Comparison of ENCODE assay signal across 10 mouse cellular contexts in genomic region chr3:137680923-137681322, GRCm38 (mm10). TPM values are rescaled to one million over a fixed set of nuclear protein-coding genes. Genes with fewer than 3 reads are reported as not detected.
DNase-seq lines count a peak whose midpoint lies in the region; ATAC-seq and TF ChIP-seq lines count a peak whose summit lies in the region.
"Had no signal": no experiment of that assay in that cellular context is flagged by ENCODE, and none has a peak within 500 bp of the region (broad histone marks: within the 10 kb centered on the region; RNA-seq: fewer than 3 reads in every experiment).

No protein-coding gene starts in this region.

- H3K9me3 ChIP-seq in heart, embryonic 10.5 days, result no peaks in the 10 kb centered on the region
- H3K9me3 ChIP-seq in intestine, embryonic 16.5 days (ENCODE audit: control insufficient read depth, low read length), result no peaks in the 10 kb centered on the region
- H3K9me3 ChIP-seq in lung, embryonic 14.5 days (ENCODE audit: low read depth, low read length), result no peaks in the 10 kb centered on the region

- H3K27ac ChIP-seq in heart, embryonic 10.5 days, result no peak overlapping the region
- H3K27ac ChIP-seq in intestine, embryonic 16.5 days (ENCODE audit: low read length), result no peak overlapping the region
- no peak overlapping the region for H3K27ac ChIP-seq in lung, embryonic 14.5 days (ENCODE audit: low read depth)
- H3K27ac ChIP-seq: macrophage had no signal

- no peak for TF ChIP-seq CTCF in lung, embryonic 14.5 days (IDR thresholded peaks at IDR 0.05; ENCODE audit: low read depth)

- H3K4me1 ChIP-seq in heart, embryonic 10.5 days, result 0 out of 2 replicates have a peak, but pooled peaks cover 5% of the 10 kb centered on the region
- peaks cover 3% of the 10 kb centered on the region; the same call in 1 of the 2 replicates for H3K4me1 ChIP-seq in intestine, embryonic 16.5 days (ENCODE audit: control insufficient read depth, insufficient read depth, low read length)
- 0 out of 2 replicates have a peak, but pooled peaks cover 3% of the 10 kb centered on the region for H3K4me1 ChIP-seq in lung, embryonic 14.5 days (ENCODE audit: insufficient read depth)

- peak; percentile 91 for ATAC-seq in intestine, embryonic 16.5 days
- ATAC-seq in lung, embryonic 14.5 days (ENCODE audit: insufficient read depth), result peak; percentile 98

- WGBS in heart, embryonic 10.5 days, result 13% methylated on average over 3 of the region's 3 CpGs
- WGBS in intestine, embryonic 16.5 days, result 9% methylated on average over 3 of the region's 3 CpGs
- 2% methylated on average over 3 of the region's 3 CpGs for WGBS in lung, embryonic 14.5 days

- intact Hi-C loops in gastrocnemius, postnatal 14 days (cut with DNase I; ENCODE audit: low total_unique reads), result no loop called here

- H3K36me3 ChIP-seq in heart, embryonic 10.5 days, result no peaks in the 10 kb centered on the region
- H3K36me3 ChIP-seq in intestine, embryonic 16.5 days (ENCODE audit: control insufficient read depth, insufficient read depth, low read length), result no peaks in the 10 kb centered on the region
- no peaks in the 10 kb centered on the region for H3K36me3 ChIP-seq in lung, embryonic 14.5 days (ENCODE audit: insufficient read depth)

- no peak overlapping the region for H3K4me2 ChIP-seq in intestine, embryonic 16.5 days (ENCODE audit: low read depth, low read length)
- H3K4me2 ChIP-seq in lung, embryonic 14.5 days, result no peak overlapping the region

- no peak overlapping the region for H3K9ac ChIP-seq in intestine, embryonic 16.5 days (ENCODE audit: low read depth, low read length)
- H3K9ac ChIP-seq in lung, embryonic 14.5 days, result no peak overlapping the region

- DNase-seq in heart, adult 11 months, result peak; percentile 93
- DNase-seq in heart, embryonic 10.5 days (ENCODE audit: low spot score), result no peak
- peak; percentile 81 for DNase-seq in cerebellum, adult 9-11 months
- DNase-seq in gastrocnemius, postnatal 14 days, result peak; percentile 47
- peak; percentile 91 for DNase-seq in lung, embryonic 14.5 days
- peak; percentile 37 for DNase-seq in right cerebral cortex, adult 18-20 months
- no peak for DNase-seq in B cell, adult 2 months

- H3K27me3 ChIP-seq in heart, embryonic 10.5 days (ENCODE audit: insufficient read depth, poor library complexity, severe bottlenecking), result no peaks in the 10 kb centered on the region
- H3K27me3 ChIP-seq in intestine, embryonic 16.5 days (replicated peaks; ENCODE audit: control insufficient read depth, insufficient read depth, low read length), result no peaks in the 10 kb centered on the region
- H3K27me3 ChIP-seq in lung, embryonic 14.5 days (ENCODE audit: insufficient read depth, low read length), result no peaks in the 10 kb centered on the region

- no peak overlapping the region for H3K4me3 ChIP-seq in heart, embryonic 10.5 days
- H3K4me3 ChIP-seq in intestine, embryonic 16.5 days (ENCODE audit: low read length), result no peak overlapping the region
- H3K4me3 ChIP-seq in lung, embryonic 14.5 days (ENCODE audit: low read depth, low read length), result no peak overlapping the region

RNA-seq across cellular contexts. Expression of gene Gm21962, which starts 9.6 kb away (rescaled TPM):
- not detected in 2 replicates for polyA plus RNA-seq in heart, embryonic 10.5 days (2016; fragmentation: Nextera tagmentation; extraction: Ambion mirVana)
- total RNA-seq in gastrocnemius, postnatal 14 days (2021), result not detected
- polyA plus RNA-seq in intestine, embryonic 16.5 days (2015; fragmentation: Nextera tagmentation; extraction: Ambion mirVana), result not detected in 2 replicates
- polyA plus RNA-seq in lung, embryonic 14.5 days (2014; fragmentation: Nextera tagmentation; extraction: Ambion mirVana), result not detected in 2 replicates
- polyA plus RNA-seq: embryonic facial prominence, embryonic 11.5 days; macrophage had no signal

RNA-seq across cellular contexts. Expression of gene Ddit4l, which starts 59.5 kb away (rescaled TPM):
- polyA plus RNA-seq in heart, embryonic 10.5 days (2016; fragmentation: Nextera tagmentation; extraction: Ambion mirVana), result 3.2 and 5.9 TPM in 2 replicates
- 100 to 1,000 TPM; 156 to 202 TPM for total RNA-seq in gastrocnemius, postnatal 14 days (2021)
- polyA plus RNA-seq in intestine, embryonic 16.5 days (2015; fragmentation: Nextera tagmentation; extraction: Ambion mirVana), result 2.9 and 3.0 TPM in 2 replicates
- 7.9 and 10.3 TPM in 2 replicates for polyA plus RNA-seq in lung, embryonic 14.5 days (2014; fragmentation: Nextera tagmentation; extraction: Ambion mirVana)
- polyA plus RNA-seq: macrophage had no signal

Comparison
In these comparisons a context has a peak if more than half of its experiments do, and no peak if none do; other contexts are left out.
1. DNase-seq: peak in heart, adult 11 months (single experiment), cerebellum, adult 9-11 months (single experiment), gastrocnemius, postnatal 14 days (single experiment), lung, embryonic 14.5 days (single experiment) and right cerebral cortex, adult 18-20 months (single experiment); none in heart, embryonic 10.5 days (single experiment) and B cell, adult 2 months (0 of 2).